Mouse (Mus musculus): ENCODE data around the gene Gm9758. TPM values are rescaled to one million over a fixed set of nuclear protein-coding genes. Genes with fewer than 3 reads are reported as not detected.
"Not testable (repeated sequence)": the region's sequence is repeated elsewhere in the genome, so short reads cannot be mapped to it uniquely, and the experiment has no call there.

Gm9758 gene
- total and polyA plus RNA-seq, 2 experiments from 2014 or later = not detected

- not testable (repeated sequence) for H3K27ac ChIP-seq (ENCODE audit: low read depth); H3K4me1 ChIP-seq (ENCODE audit: control insufficient read depth, insufficient read depth); H3K36me3 ChIP-seq (replicated peaks; ENCODE audit: control insufficient read depth, insufficient read depth, low read length); H3K9ac ChIP-seq (replicated peaks; ENCODE audit: low read depth, low read length); ATAC-seq (ENCODE audit: insufficient read depth, low read depth); H3K4me2 ChIP-seq (ENCODE audit: low read depth, low read length); H3K27me3 ChIP-seq (ENCODE audit: control insufficient read depth, insufficient read depth, low read length); H3K9me3 ChIP-seq (replicated peaks; ENCODE audit: control insufficient read depth, low read length); DNase-seq (ENCODE audit: low spot score); H3K4me3 ChIP-seq (ENCODE audit: low read depth, low read length)
- whole genome bisulfite sequencing = 34% methylated on average over 4 of the region's 4 CpGs
Observed at GRCm38 (mm10) chr5:14945524-14945923, 30.8 kb upstream of the Gm9758 start.

- DNase-seq (ENCODE audit: low spot score); H3K9ac ChIP-seq (replicated peaks; ENCODE audit: low read depth, low read length); H3K9me3 ChIP-seq (replicated peaks; ENCODE audit: control insufficient read depth, low read length); H3K27ac ChIP-seq (ENCODE audit: low read depth); H3K27me3 ChIP-seq (ENCODE audit: control insufficient read depth, insufficient read depth, low read length); ATAC-seq (ENCODE audit: insufficient read depth, low read depth); H3K4me1 ChIP-seq (ENCODE audit: control insufficient read depth, insufficient read depth); H3K4me3 ChIP-seq (ENCODE audit: low read depth, low read length); H3K36me3 ChIP-seq (replicated peaks; ENCODE audit: control insufficient read depth, insufficient read depth, low read length); H3K4me2 ChIP-seq (ENCODE audit: low read depth, low read length): not testable (repeated sequence)
- 53% methylated on average over 1 of the region's 1 CpGs for WGBS
Observed at GRCm38 (mm10) chr5:14941043-14941442, 26.3 kb upstream of the Gm9758 start.

GRCm38 (mm10) chr5:14938329-14938728 lies 23.6 kb upstream of the Gm9758 start, which contains the start of gene Speer4e:
Gene Speer4e (minus strand): TSS chr5:14938429.
- H3K27me3 ChIP-seq (ENCODE audit: control insufficient read depth, insufficient read depth, low read length); H3K27ac ChIP-seq (ENCODE audit: low read depth); H3K4me2 ChIP-seq (ENCODE audit: low read depth, low read length); H3K4me1 ChIP-seq (ENCODE audit: control insufficient read depth, insufficient read depth); H3K9me3 ChIP-seq (replicated peaks; ENCODE audit: control insufficient read depth, low read length); H3K4me3 ChIP-seq (ENCODE audit: low read depth, low read length); H3K9ac ChIP-seq (replicated peaks; ENCODE audit: low read depth, low read length); H3K36me3 ChIP-seq (replicated peaks; ENCODE audit: control insufficient read depth, insufficient read depth, low read length); ATAC-seq (ENCODE audit: insufficient read depth, low read depth); DNase-seq (ENCODE audit: low spot score): not testable (repeated sequence)
- 28% methylated on average over 1 of the region's 1 CpGs for WGBS

- 68% methylated on average over 5 of the region's 6 CpGs for WGBS
- H3K4me3 ChIP-seq (ENCODE audit: low read depth, low read length); H3K9ac ChIP-seq (replicated peaks; ENCODE audit: low read depth, low read length); DNase-seq (ENCODE audit: low spot score); H3K27me3 ChIP-seq (ENCODE audit: control insufficient read depth, insufficient read depth, low read length); H3K36me3 ChIP-seq (replicated peaks; ENCODE audit: control insufficient read depth, insufficient read depth, low read length); H3K4me2 ChIP-seq (ENCODE audit: low read depth, low read length); ATAC-seq (ENCODE audit: insufficient read depth, low read depth); H3K27ac ChIP-seq (ENCODE audit: low read depth); H3K9me3 ChIP-seq (replicated peaks; ENCODE audit: control insufficient read depth, low read length); H3K4me1 ChIP-seq (ENCODE audit: control insufficient read depth, insufficient read depth): not testable (repeated sequence)
Observed at GRCm38 (mm10) chr5:14933721-14934120, 19.0 kb upstream of the Gm9758 start.

GRCm38 (mm10) chr5:14927047-14927446 lies 12.3 kb upstream of the Gm9758 start:
- H3K9ac ChIP-seq (replicated peaks; ENCODE audit: low read depth, low read length) = not testable (repeated sequence)
- TF ChIP-seq CTCF (IDR thresholded peaks at IDR 0.05; ENCODE audit: low read depth) = peak; percentile 19; the same call in 1 of the 2 replicates

GRCm38 (mm10) chr5:14914361-14914760 lies 338 bp downstream of the Gm9758 start:
- not testable (repeated sequence) for H3K9ac ChIP-seq (replicated peaks; ENCODE audit: low read depth, low read length); H3K9me3 ChIP-seq (replicated peaks; ENCODE audit: control insufficient read depth, low read length); H3K27ac ChIP-seq (ENCODE audit: low read depth); H3K4me2 ChIP-seq (ENCODE audit: low read depth, low read length); DNase-seq (ENCODE audit: low spot score); H3K36me3 ChIP-seq (replicated peaks; ENCODE audit: control insufficient read depth, insufficient read depth, low read length); ATAC-seq (ENCODE audit: insufficient read depth, low read depth); H3K4me1 ChIP-seq (ENCODE audit: control insufficient read depth, insufficient read depth); H3K4me3 ChIP-seq (ENCODE audit: low read depth, low read length); H3K27me3 ChIP-seq (ENCODE audit: control insufficient read depth, insufficient read depth, low read length)
- 50% methylated on average over 2 of the region's 3 CpGs for whole genome bisulfite sequencing

More at GRCm38 (mm10) chr5:14927047-14927446, 12.3 kb upstream of the Gm9758 start:
- H3K4me1 ChIP-seq (ENCODE audit: control insufficient read depth, insufficient read depth); ATAC-seq (ENCODE audit: insufficient read depth, low read depth); H3K4me2 ChIP-seq (ENCODE audit: low read depth, low read length); H3K9me3 ChIP-seq (replicated peaks; ENCODE audit: control insufficient read depth, low read length); DNase-seq (ENCODE audit: low spot score); H3K27me3 ChIP-seq (ENCODE audit: control insufficient read depth, insufficient read depth, low read length); H3K27ac ChIP-seq (ENCODE audit: low read depth); H3K4me3 ChIP-seq (ENCODE audit: low read depth, low read length); H3K36me3 ChIP-seq (replicated peaks; ENCODE audit: control insufficient read depth, insufficient read depth, low read length): not testable (repeated sequence)
- 23% methylated on average over 4 of the region's 4 CpGs for WGBS

GRCm38 (mm10) chr5:14903539-14903938 lies 11.2 kb downstream of the Gm9758 start:
- ATAC-seq (ENCODE audit: insufficient read depth, low read depth); H3K4me1 ChIP-seq (ENCODE audit: control insufficient read depth, insufficient read depth); H3K9ac ChIP-seq (replicated peaks; ENCODE audit: low read depth, low read length); H3K27me3 ChIP-seq (ENCODE audit: control insufficient read depth, insufficient read depth, low read length); H3K4me3 ChIP-seq (ENCODE audit: low read depth, low read length); H3K4me2 ChIP-seq (ENCODE audit: low read depth, low read length); H3K27ac ChIP-seq (ENCODE audit: low read depth); H3K9me3 ChIP-seq (replicated peaks; ENCODE audit: control insufficient read depth, low read length); DNase-seq (ENCODE audit: low spot score); H3K36me3 ChIP-seq (replicated peaks; ENCODE audit: control insufficient read depth, insufficient read depth, low read length): not testable (repeated sequence)
- WGBS = 10% methylated on average over 3 of the region's 3 CpGs
